ENCODE assay signal across 15 mouse cellular contexts in the genomic region with DNA sequence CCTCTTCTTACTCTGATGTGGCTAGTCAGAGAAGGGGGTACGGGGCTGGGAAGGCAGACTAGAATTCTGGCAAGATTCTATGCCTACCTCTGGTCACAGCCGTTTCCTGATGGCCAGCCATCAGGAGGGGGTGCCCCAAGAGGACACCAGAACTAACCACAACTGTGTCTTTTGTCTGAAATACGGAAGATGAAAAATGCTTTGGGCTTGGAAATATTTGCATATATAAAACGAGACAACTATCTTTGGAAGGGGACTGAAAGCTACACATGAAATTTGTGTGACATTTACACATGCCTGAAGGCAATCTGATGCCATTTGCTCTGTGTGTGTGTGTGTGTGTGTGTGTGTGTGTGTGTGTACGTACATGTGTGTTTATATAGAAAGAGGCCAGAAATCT.
"Had no signal": no experiment of that assay in that cellular context is flagged by ENCODE, and none has a peak within 500 bp of the region (broad histone marks: within the 10 kb centered on the region; RNA-seq: fewer than 3 reads in every experiment).

No protein-coding gene starts in this region.

- H3K4me3 ChIP-seq: neural tube, embryonic 15.5 days; stomach, embryonic 15.5 days had no signal

- H3K36me3 ChIP-seq: stomach, embryonic 15.5 days had no signal

- H3K4me2 ChIP-seq: neural tube, embryonic 15.5 days; stomach, embryonic 15.5 days had no signal

- H3K9me3 ChIP-seq: neural tube, embryonic 15.5 days; stomach, embryonic 15.5 days had no signal

- H3K27me3 ChIP-seq: neural tube, embryonic 15.5 days; stomach, embryonic 15.5 days had no signal

- DNase-seq: retina, postnatal 1 day; right cerebral cortex, adult 18-20 months; right cerebral cortex, postnatal 14 days; right cerebral cortex, postnatal 25 days; right cerebral cortex, postnatal 4 days; spleen, adult 18-20 months; thymus, adult 18-20 months; thymus, adult 2 months; thymus, postnatal 14 days; thymus, postnatal 25 days; thymus, postnatal 36 days; thymus, postnatal 4 days had no signal

- H3K27ac ChIP-seq: neural tube, embryonic 15.5 days; stomach, embryonic 15.5 days; stomach, postnatal 0 days had no signal

- H3K4me1 ChIP-seq: stomach, embryonic 15.5 days had no signal

- H3K9ac ChIP-seq: neural tube, embryonic 15.5 days; stomach, embryonic 15.5 days had no signal
